Mouse (Mus musculus): ENCODE data around the gene Soat1.

- TF ChIP-seq GATA1 (IDR thresholded peaks at IDR 0.05; ENCODE audit: borderline replicate concordance, low read length) (no peak), FLI1 (IDR thresholded peaks at IDR 0.05; ENCODE audit: low read length) (no peak)
Observed at GRCm38 (mm10) chr1:156433497-156433896, 40.6 kb downstream of the Soat1 start.
